Mouse (Mus musculus) spleen, adult 2 months (tissue): ENCODE measurements at regions not wholly inside any gene's neighbourhood (a gene's known extent, or its start where the extent isn't known, plus 50 kb on each side); places are given as distances from the start of the nearest gene placed in this dataset.

Experiments
- CTCF ChIP-seq: fragments of 200-500 bp; IDR thresholded peaks from 2 replicates; pipeline ENCODE4 v1.5.1; 2011; ENCODE audit warnings: mild to moderate bottlenecking, inconsistent platforms; ENCODE audit not compliant: insufficient read depth, insufficient read length, insufficient replicate concordance; ENCODE audit errors: extremely low read depth
- POLR2A ChIP-seq: fragments of 200-500 bp; IDR thresholded peaks from 2 replicates; pipeline ENCODE4 v1.6.1; 2011; ENCODE audit warnings: low read depth, low read length, inconsistent platforms

GRCm38 (mm10) chr1:73770631-73771030, 353.6 kb downstream of the Tns1 start:
- TF ChIP-seq CTCF: no peak
- no peak for TF ChIP-seq POLR2A
